Mouse (Mus musculus) megakaryocyte, embryonic 14.5 days (primary cell): ENCODE data around the gene Plxdc1.

ENCODE experiments used
- FLI1 ChIP-seq: IDR thresholded peaks from 2 replicates; pipeline ENCODE4 v1.6.1; 2012; ENCODE audit warnings: low read length, inconsistent platforms, mixed read lengths
- GATA1 ChIP-seq: IDR thresholded peaks from 3 replicates; pipeline ENCODE4 v1.6.1; 2012; ENCODE audit warnings: mixed read lengths, low read length, inconsistent platforms, borderline replicate concordance

- TF ChIP-seq FLI1 (no peak), GATA1 (no peak)
Observed at GRCm38 (mm10) chr11:98018858-98019641, 32.8 kb upstream of the Plxdc1 start.
